Mouse (Mus musculus) thymus, adult 2 months (tissue): Measurements from ENCODE around the gene Pltp. TPM values are rescaled to one million over a fixed set of nuclear protein-coding genes. Genes with fewer than 3 reads are reported as not detected.
"Not testable (repeated sequence)": the region's sequence is repeated elsewhere in the genome, so short reads cannot be mapped to it uniquely, and the experiment has no call there.

Source experiments
- DNase-seq: peaks from one replicate; pipeline ENCODE4 v3.0.0; 2021
- H3K27ac ChIP-seq: fragments of 200-500 bp; 2 replicates; pipeline ENCODE4 v1.5.1; 2012; ENCODE audit warnings: low read length, control low read depth; ENCODE audit not compliant: control insufficient read depth, insufficient read depth
- H3K27me3 ChIP-seq: fragments of 200-500 bp; 2 replicates; pipeline ENCODE4 v1.6.1; 2012; ENCODE audit warnings: mild to moderate bottlenecking, low read length, moderate library complexity, mixed read lengths; ENCODE audit not compliant: control insufficient read depth, insufficient read depth
- H3K36me3 ChIP-seq: fragments of 200-500 bp; 2 replicates; pipeline ENCODE4 v1.6.1; 2012; ENCODE audit warnings: mild to moderate bottlenecking, low read length, moderate library complexity; ENCODE audit not compliant: control insufficient read depth, insufficient read depth
- H3K4me1 ChIP-seq: fragments of 200-500 bp; replicated peaks from 2 replicates; pipeline ENCODE4 v1.6.1; 2012; ENCODE audit warnings: low read length; ENCODE audit not compliant: control insufficient read depth, insufficient read depth
- H3K4me3 ChIP-seq: fragments of 200-500 bp; 2 replicates; pipeline ENCODE4 v1.5.1; 2012; ENCODE audit warnings: mild to moderate bottlenecking, low read length, control low read depth, moderate library complexity; ENCODE audit not compliant: control insufficient read depth, insufficient read depth
- CTCF ChIP-seq: fragments of 200-500 bp; IDR thresholded peaks from 2 replicates; pipeline ENCODE4 v1.5.1; 2012; ENCODE audit warnings: mild to moderate bottlenecking, control low read depth, low read length, moderate library complexity, borderline replicate concordance; ENCODE audit not compliant: control insufficient read depth, poor library complexity, insufficient read depth; ENCODE audit errors: extremely low read depth
- POLR2A ChIP-seq: fragments of 200-500 bp; IDR thresholded peaks from 2 replicates; pipeline ENCODE4 v1.6.1; 2012; ENCODE audit warnings: mild to moderate bottlenecking, low read length, control low read depth, moderate library complexity; ENCODE audit not compliant: control insufficient read depth, poor library complexity, insufficient read depth; ENCODE audit errors: extremely low read depth
- WGBS: fragments of 180-500 bp; shearing (Covaris S2); methylation state at CpG from one replicate; pipeline ENCODE4 v1.1.7; 2018; 5-methylcytosine and 5-hydroxymethylcytosine counted together
- polyA plus RNA-seq: library from polyadenylated mRNA; depleted of rRNA; stranded (reverse); fragments of >200 nt; gene quantifications from 2 replicates; pipeline ENCODE4 v1.2.3, GENCODE M21; 2012

Pltp gene
- polyA plus RNA-seq, 1 experiment: 263 TPM

GRCm38 (mm10) chr2:164862179-164862861 is 4.8 kb upstream of the Pltp start:
- Histone ChIP-seq H3K27ac (no peak overlapping the region; the same call in 1 of the 2 replicates), H3K4me1 (peaks cover 14% of the 10 kb centered on the region)
- TF ChIP-seq CTCF: no peak
- no peak for TF ChIP-seq POLR2A

DNA sequence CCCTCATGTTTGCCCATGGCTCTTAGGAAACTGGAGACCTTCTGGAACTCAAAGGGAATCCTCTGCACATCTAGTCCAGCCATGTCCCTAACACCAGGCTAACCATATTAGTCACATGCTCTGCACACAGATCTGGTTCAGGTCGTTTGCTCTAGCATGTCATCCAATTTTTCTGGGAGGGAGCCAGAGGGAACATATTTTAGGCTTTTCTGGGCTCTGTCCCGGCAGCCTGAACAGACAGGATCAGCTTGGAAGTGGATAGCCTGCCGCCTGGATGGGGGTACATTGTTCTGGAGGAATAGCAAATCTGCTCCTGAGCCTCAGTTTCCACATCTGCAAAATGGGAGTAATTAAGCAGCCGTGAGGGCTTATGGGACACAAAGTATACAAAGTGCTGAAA is 3.6 kb upstream of the Pltp start:
- H3K4me1 ChIP-seq: peaks cover 17% of the 10 kb centered on the region
- no peaks in the 10 kb centered on the region for H3K36me3 ChIP-seq
- TF ChIP-seq POLR2A: no peak
- no peak for TF ChIP-seq CTCF
- no peak overlapping the region for H3K27ac ChIP-seq
- H3K27me3 ChIP-seq: peaks cover 18% of the 10 kb centered on the region
- DNase-seq: no peak
- no peak overlapping the region for H3K4me3 ChIP-seq
- 83% methylated on average over 4 of the region's 4 CpGs for WGBS

More at GRCm38 (mm10) chr2:164862179-164862861, 4.8 kb upstream of the Pltp start:
- H3K36me3 ChIP-seq: no peaks in the 10 kb centered on the region
- no peak overlapping the region for H3K4me3 ChIP-seq
- WGBS: 22% methylated on average over 9 of the region's 9 CpGs
- no peak for DNase-seq
- H3K27me3 ChIP-seq: peaks cover 8% of the 10 kb centered on the region

GRCm38 (mm10) chr2:164859640-164860432 is 2.3 kb upstream of the Pltp start:
- no peak overlapping the region for H3K27ac ChIP-seq
- WGBS: 77% methylated on average over 9 of the region's 9 CpGs
- H3K36me3 ChIP-seq: no peaks in the 10 kb centered on the region
- TF ChIP-seq CTCF: no peak
- peaks cover 17% of the 10 kb centered on the region for H3K4me1 ChIP-seq
- no peak overlapping the region for H3K4me3 ChIP-seq
- DNase-seq: no peak
- H3K27me3 ChIP-seq: peaks cover 18% of the 10 kb centered on the region

- peaks cover 17% of the 10 kb centered on the region for H3K4me1 ChIP-seq
- H3K36me3 ChIP-seq: no peaks in the 10 kb centered on the region
- TF ChIP-seq CTCF: no peak
- TF ChIP-seq POLR2A: no peak
- peaks cover 18% of the 10 kb centered on the region for H3K27me3 ChIP-seq
- no peak overlapping the region for H3K27ac ChIP-seq
- WGBS: 81% methylated on average over 2 of the region's 2 CpGs
- H3K4me3 ChIP-seq: no peak overlapping the region
- DNase-seq: no peak
These were observed 1.6 kb upstream of the Pltp start for GRCm38 (mm10) chr2:164859155-164859554.

DNA sequence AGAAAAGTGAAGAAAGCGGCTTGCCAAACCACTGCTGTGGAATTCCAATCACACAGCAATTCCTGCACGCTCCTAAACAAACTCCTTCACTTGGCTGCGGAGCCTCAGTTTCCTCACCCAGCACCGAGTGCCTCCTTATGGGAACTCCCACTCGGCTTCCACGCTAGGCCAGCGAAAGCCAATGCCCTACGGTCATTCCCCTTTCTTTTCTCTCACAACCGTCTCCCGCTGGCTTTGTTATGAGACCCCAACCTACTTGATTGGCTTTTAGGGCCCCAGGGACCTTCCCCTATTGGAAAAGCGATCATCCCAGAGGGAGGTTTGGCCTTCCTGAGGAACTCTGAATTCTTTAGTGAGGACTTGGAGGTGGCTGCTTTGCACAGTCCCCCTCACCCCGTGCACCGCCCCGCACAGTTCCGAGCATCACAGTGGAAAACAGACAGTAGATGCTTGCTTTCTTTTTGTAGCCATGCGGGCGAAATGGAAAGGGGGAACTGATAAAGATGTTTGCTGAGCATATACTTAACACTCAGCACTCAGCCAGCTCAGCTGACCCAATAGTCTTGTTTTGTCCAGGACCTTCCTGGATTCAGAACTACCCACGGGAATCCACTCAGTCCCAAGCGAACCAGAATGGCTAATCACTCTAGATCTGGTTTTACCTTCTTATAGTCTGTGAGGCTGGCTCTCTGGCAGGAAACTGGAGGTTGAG is 487 bp upstream of the Pltp start:
- TF ChIP-seq POLR2A: no peak
- no peak for TF ChIP-seq CTCF
- WGBS: 9% methylated on average over 19 of the region's 19 CpGs
- H3K27me3 ChIP-seq: peaks cover 18% of the 10 kb centered on the region
- peaks cover 17% of the 10 kb centered on the region for H3K4me1 ChIP-seq
- H3K36me3 ChIP-seq: no peaks in the 10 kb centered on the region
- H3K4me3 ChIP-seq: no peak overlapping the region; the same call in 1 of the 2 replicates
- no peak overlapping the region for H3K27ac ChIP-seq
- no peak for DNase-seq

- H3K27me3 ChIP-seq: peaks cover 18% of the 10 kb centered on the region
- WGBS: 3% methylated on average over 42 of the region's 42 CpGs
- peak overlapping the region; percentile 35 for H3K4me3 ChIP-seq
- TF ChIP-seq POLR2A (no peak), CTCF (no peak)
- H3K4me1 ChIP-seq: peaks cover 17% of the 10 kb centered on the region
- H3K27ac ChIP-seq: no peak overlapping the region
- no peak for DNase-seq
- no peaks in the 10 kb centered on the region for H3K36me3 ChIP-seq
These were observed 1.0 kb downstream of the Pltp start for GRCm38 (mm10) chr2:164856309-164857100.

GRCm38 (mm10) chr2:164855572-164855971 is 1.9 kb downstream of the Pltp start:
- H3K4me1 ChIP-seq: peaks cover 18% of the 10 kb centered on the region
- H3K27ac ChIP-seq, DNase-seq, H3K36me3 ChIP-seq, H3K4me3 ChIP-seq: not testable (repeated sequence)
- H3K27me3 ChIP-seq: peaks cover 18% of the 10 kb centered on the region
- WGBS: 90% methylated on average over 5 of the region's 5 CpGs
